Mouse (Mus musculus): ENCODE measurements around the gene Crlf1.

Gene Crlf1

GRCm38 (mm10) chr8:70492664-70493640 is at the start of gene Crlf1:
Gene Crlf1 (plus strand): TSS chr8:70493158.
- DNase-seq (ENCODE audit: low read depth, low spot score) = no peak

- no peak for DNase-seq (ENCODE audit: low read depth, low spot score)
Measured at GRCm38 (mm10) chr8:70443326-70443725, 49.6 kb upstream of the Crlf1 start.

GRCm38 (mm10) chr8:70445988-70446387 is 47.0 kb upstream of the Crlf1 start:
- DNase-seq (ENCODE audit: low read depth, low spot score) = no peak

GRCm38 (mm10) chr8:70447639-70448420 is 45.1 kb upstream of the Crlf1 start:
- DNase-seq (ENCODE audit: low read depth, low spot score) = no peak

- no peak for DNase-seq (ENCODE audit: low read depth, low spot score)
Measured at GRCm38 (mm10) chr8:70452196-70452966, 40.6 kb upstream of the Crlf1 start.

- no peak for DNase-seq (ENCODE audit: low read depth, low spot score)
Measured at GRCm38 (mm10) chr8:70453852-70454251, 39.1 kb upstream of the Crlf1 start.

GRCm38 (mm10) chr8:70456996-70457395 is 36.0 kb upstream of the Crlf1 start:
- DNase-seq (ENCODE audit: low read depth, low spot score) = no peak

- no peak for DNase-seq (ENCODE audit: low read depth, low spot score)
Measured at GRCm38 (mm10) chr8:70457882-70458281, 35.1 kb upstream of the Crlf1 start.

- no peak for DNase-seq (ENCODE audit: low read depth, low spot score)
Measured at GRCm38 (mm10) chr8:70458462-70458861, 34.5 kb upstream of the Crlf1 start.

GRCm38 (mm10) chr8:70459636-70460035 is 33.3 kb upstream of the Crlf1 start:
- DNase-seq (ENCODE audit: low read depth, low spot score) = no peak

GRCm38 (mm10) chr8:70460199-70460598 is 32.8 kb upstream of the Crlf1 start:
- no peak for DNase-seq (ENCODE audit: low read depth, low spot score)

GRCm38 (mm10) chr8:70460606-70461005 is 32.4 kb upstream of the Crlf1 start:
- no peak for DNase-seq (ENCODE audit: low read depth, low spot score)

- DNase-seq (ENCODE audit: low read depth, low spot score) = no peak
Measured at GRCm38 (mm10) chr8:70461765-70462515, 31.0 kb upstream of the Crlf1 start.

- DNase-seq (ENCODE audit: low read depth, low spot score) = no peak
Measured at GRCm38 (mm10) chr8:70462516-70462813, 30.5 kb upstream of the Crlf1 start.

- no peak for DNase-seq (ENCODE audit: low read depth, low spot score)
Measured at GRCm38 (mm10) chr8:70463306-70463705, 29.7 kb upstream of the Crlf1 start.

- DNase-seq (ENCODE audit: low read depth, low spot score) = no peak
Measured at GRCm38 (mm10) chr8:70464162-70464561, 28.8 kb upstream of the Crlf1 start.

- no peak for DNase-seq (ENCODE audit: low read depth, low spot score)
Measured at GRCm38 (mm10) chr8:70465701-70466100, 27.3 kb upstream of the Crlf1 start.

GRCm38 (mm10) chr8:70466305-70466704 is 26.7 kb upstream of the Crlf1 start:
- DNase-seq (ENCODE audit: low read depth, low spot score) = no peak

GRCm38 (mm10) chr8:70466771-70467170 is 26.2 kb upstream of the Crlf1 start:
- no peak for DNase-seq (ENCODE audit: low read depth, low spot score)

GRCm38 (mm10) chr8:70467229-70467725 is 25.7 kb upstream of the Crlf1 start:
- DNase-seq (ENCODE audit: low read depth, low spot score) = no peak

GRCm38 (mm10) chr8:70467907-70468306 is 25.1 kb upstream of the Crlf1 start:
- no peak for DNase-seq (ENCODE audit: low read depth, low spot score)
